Mouse (Mus musculus): ENCODE measurements around the gene Fcrl6.

Gene Fcrl6

DNA sequence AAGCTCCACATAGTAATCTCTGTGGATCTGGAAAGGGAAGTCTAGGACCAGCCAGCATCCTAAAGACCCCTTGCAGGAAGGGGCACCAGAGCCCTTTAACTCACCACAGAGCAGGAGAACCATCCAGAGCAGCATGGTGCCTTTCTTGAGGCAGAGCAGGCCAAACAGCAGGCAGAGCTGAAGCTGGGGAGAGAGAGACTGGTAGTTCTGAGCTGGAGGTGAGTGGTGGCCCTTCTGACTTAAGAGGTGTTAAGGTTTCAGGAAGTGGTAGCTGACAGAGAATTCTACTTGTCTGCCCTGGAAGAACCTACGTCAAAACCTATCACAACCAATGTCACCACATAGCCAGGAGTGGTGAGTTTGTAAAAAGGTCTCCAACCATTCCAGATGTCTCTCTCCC lies at the start of gene Fcrl6:
Gene Fcrl6, minus strand, starts transcription at position 226 of the 400 bp plus-strand sequence.
- DNase-seq: no peak

- DNase-seq: no peak
Observed at GRCm38 (mm10) chr1:172651288-172651987, 49.1 kb upstream of the Fcrl6 start.

DNA sequence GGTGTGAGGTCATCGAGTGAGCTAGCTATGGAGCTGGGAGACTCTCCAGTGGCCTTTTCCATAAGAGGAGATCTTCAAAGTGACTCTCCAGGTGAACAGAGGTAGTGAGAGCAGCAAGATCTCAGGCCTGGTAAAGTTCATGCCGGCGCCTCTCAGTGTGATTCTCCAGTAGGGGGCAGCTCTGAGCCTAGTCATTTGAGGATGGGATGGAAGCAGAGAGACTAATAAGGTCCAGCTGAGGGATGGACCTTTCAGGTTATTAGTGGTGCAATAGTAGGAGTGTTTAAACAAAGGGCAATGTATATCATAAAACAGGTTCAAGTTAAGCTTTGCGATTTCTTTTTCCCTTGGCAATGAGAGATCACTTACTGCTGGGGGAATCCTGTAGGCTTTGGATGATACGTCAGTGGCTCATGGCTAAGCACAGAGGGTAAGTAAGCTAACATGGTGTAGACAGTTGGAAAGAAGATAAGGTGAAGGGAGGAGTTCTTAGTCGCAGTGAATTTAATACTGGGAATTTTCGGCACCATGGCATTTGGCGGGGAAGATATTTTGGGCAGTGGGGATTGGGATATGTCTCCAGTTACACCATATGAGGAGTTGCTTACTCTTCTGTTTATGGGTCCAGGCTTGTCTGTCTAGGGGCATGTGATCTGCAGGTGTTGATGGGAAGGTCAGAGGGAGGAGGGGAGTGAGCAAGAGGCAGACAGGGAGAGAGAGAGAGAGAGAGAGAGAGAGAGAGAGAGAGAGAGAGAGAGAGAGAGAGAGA lies 48.4 kb upstream of the Fcrl6 start:
- DNase-seq: no peak

DNA sequence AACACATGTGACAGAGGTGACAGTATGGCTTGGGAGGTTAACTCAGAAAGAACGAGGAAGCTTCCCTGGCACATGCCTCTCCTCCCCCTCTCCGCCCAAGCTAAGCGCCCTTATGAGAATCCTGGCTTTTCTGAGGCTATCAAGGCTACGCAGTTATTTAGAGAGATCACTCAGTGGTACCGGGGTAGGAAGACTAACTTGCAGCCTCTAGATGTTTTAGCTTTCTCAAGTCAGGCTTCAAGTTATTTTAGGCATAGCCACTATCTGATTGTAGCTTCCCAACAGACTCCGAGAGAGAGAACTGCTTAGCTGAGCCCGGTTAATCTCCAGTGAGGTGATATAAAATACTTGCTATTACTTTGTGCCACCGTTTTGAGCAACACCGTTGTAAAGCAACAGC lies 47.0 kb upstream of the Fcrl6 start:
- DNase-seq: no peak

- no peak for DNase-seq
Observed at GRCm38 (mm10) chr1:172647236-172647635, 44.9 kb upstream of the Fcrl6 start.

GRCm38 (mm10) chr1:172638781-172639180 lies 36.4 kb upstream of the Fcrl6 start:
- no peak for DNase-seq

DNA sequence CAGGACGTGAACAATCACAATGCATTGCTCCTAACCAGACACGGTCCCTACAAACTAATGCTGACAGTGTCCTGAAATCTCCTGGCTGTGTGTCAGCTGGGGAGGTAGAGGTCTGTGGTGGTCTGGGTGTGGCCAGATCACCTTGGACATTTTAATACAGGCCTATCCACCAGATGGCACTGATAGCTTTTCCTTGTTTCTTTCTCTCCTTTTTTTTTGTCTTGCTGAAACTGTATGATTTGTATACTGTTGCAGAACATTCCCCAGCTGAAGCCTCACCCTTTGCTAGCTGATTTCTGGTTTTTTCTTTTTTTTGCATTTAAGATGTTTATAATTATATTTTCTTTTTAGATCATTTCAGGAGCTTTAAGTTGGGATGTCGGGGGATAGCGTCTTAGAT lies 35.5 kb upstream of the Fcrl6 start:
- DNase-seq: no peak

DNA sequence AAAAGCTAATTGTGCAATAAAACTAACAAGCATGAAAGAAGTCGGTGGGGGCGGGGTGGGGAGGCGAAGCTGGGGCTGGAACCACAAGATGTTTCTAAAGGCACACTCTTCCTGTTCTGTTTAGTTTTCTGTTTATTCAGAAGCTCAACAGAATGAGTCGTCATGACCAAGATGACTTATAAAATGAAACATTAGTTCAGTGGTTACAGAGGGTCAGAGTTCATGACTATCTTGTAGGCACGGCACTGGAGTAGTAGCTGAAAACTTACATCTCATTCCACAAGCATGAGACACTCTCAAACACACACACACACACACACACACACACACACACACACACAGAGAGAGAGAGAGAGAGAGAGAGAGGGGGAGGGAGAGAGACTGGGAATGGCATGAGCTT lies 33.9 kb upstream of the Fcrl6 start:
- no peak for DNase-seq

GRCm38 (mm10) chr1:172635258-172635657 lies 32.9 kb upstream of the Fcrl6 start:
- no peak for DNase-seq

DNA sequence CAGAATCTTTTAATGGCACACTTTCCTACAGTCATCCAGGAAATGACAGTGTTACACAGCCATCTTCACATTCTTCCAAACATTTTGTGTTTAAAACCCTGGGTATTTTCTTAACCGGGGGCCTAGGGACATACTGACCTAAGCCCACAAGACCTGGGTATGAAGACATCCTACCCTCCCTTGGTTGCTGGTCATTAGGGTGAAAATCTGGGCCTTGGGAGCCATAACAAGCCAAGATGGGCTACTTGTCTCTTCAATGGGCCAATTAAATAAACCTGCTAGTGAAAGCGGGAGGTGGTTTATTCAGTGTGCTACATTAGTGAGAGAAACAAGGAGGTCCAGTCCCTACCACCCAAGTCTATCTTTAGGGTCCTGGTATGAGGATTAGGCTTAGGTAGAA lies 31.8 kb upstream of the Fcrl6 start:
- no peak for DNase-seq

DNA sequence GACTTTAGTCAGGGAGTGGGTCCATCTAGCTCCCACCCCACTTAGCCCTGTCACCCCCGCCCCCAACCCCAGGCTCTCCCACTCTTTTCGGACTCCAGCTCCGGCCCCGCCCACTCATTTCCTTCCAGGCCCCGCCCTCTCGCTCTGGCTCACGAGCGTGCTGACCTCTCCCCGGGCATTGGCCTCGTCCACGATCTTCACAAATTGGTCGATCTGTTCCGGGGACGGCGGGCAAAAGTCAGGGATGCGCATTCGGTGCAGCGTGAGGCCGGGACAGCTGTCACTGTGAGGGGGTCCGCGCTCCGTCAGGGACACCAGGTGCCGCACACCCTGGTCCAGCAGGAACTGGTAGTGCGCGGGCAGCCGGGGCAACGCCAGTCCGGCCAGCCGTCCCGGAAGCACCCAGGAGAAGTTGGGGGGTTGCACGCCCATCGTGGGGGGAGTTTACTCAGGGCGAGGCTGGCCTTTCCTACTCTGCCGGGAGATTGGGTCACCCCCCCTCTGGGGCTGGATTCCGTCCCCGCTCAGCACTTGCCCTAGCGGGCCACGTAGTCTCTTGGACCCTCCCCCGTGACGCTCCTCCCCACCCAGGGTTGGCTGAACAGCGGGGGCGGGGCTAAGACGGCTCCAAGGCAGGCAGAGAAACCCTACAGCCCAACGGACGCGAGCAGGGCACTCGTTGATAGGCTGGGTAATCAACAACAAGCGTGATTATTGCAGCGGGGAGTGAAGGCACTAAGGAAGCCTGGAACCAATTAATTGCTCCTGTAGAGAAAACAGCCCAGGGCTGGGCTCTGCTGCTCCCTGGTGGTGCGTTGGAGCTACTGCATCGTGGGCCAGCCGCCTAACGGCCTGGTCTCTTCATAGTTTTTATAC lies 30.3 kb upstream of the Fcrl6 start, which contains the start of gene Dusp23:
Gene Dusp23, minus strand, starts transcription at position 512 of the 876 bp plus-strand sequence.
- peak; percentile 98 for DNase-seq

GRCm38 (mm10) chr1:172631721-172632120 lies 29.4 kb upstream of the Fcrl6 start:
- DNase-seq: no peak

DNA sequence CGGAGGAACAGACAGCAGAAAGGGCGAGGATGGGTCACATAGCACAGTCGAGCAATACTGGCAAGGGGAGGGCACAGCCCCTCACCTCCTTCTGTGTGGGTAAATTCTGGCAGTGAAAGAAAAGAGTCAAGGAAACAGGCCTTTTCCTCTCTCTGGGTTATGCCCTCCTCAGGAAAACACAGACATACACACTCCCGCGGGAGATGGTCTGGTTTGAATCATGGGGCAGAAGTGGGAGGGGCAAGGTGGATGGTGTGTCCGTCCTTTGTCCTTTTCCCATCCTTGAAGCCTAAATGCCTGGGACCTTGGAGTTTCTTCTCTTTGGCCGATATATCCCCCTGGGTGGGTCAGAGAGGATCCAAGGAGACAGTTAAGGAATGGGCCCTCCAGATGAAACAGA lies 27.5 kb upstream of the Fcrl6 start:
- DNase-seq: no peak

GRCm38 (mm10) chr1:172626306-172626705 lies 24.0 kb upstream of the Fcrl6 start:
- DNase-seq: no peak

DNA sequence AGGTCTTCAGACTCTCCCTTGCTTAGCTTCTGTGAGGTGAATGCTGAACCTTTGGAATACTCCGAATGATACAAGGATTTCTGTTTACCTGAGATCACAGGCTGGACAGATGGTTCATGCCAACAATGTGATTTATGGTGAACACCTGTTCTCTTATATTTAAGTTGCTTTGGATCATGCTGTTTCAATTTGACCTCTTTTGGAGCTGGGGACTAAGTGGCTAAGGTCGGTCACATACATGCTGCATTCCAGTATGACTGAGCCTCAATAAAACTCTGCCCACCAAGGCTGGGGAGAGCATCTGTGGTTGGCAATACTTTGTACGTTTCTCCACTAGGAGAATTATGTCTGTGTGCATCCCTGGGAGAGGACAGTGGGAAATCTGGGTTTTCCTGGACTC lies 21.7 kb upstream of the Fcrl6 start:
- no peak for DNase-seq

DNA sequence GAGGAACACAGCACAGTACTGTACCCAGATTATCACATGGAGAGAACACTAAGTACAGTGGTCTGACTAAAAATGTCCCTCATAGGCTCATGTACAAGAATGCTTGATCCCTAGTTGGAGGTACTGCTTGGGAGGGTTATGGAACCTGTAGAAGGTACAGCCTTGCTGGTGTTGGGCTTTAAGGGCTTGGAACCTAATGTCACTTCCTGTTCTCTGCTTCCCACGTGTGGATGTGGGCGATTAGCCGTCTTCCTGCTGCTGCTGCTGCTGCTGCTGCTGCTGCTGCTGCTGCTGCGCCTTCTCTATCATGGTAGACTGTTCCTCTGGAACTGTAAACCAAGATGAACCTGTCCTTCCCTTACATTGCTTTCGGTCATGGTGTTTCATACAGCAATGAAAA lies 21.2 kb upstream of the Fcrl6 start:
- DNase-seq: no peak

DNA sequence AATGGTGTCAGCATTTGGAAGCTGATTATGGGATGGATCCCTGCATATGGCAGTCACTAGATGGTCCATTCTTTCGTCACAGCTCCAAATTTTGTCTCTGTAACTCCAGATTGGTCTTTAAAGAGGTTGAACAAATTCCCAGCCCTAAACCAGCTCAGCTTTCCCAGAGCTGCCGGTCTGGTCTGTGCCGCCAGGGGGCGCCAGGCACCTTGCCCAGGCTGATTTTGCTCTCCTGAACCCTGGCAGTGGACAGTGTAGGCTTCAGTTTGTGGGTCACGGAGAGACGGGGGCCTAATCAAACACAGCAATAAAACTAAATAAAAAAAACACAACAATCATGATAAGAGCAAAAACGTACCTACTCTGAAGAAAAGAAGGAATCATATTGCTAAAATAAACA lies 16.9 kb upstream of the Fcrl6 start:
- DNase-seq: peak; percentile 78

- DNase-seq: no peak
Observed at GRCm38 (mm10) chr1:172618141-172618540, 15.8 kb upstream of the Fcrl6 start.

GRCm38 (mm10) chr1:172617365-172618076 lies 15.2 kb upstream of the Fcrl6 start:
- DNase-seq: no peak

GRCm38 (mm10) chr1:172616537-172617300 lies 14.4 kb upstream of the Fcrl6 start:
- DNase-seq: no peak

DNA sequence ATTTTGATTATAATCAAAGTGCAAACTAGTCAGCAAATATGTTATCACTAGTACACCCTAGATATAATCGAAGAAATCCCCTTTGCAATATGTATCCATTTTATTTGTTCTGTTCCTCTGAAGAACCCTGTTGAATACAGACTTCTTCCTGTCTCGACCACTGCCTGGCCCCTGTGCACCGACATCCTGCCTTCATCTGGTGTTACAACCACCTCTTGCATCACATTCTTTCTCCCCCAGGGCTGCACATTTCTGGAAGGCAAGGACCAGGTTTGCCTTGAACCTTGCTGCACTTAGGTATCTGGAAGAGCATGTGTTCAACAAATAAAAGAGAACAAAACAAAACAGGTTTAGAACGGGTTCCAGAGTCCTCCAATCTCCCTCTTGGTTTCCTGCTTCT lies 13.1 kb upstream of the Fcrl6 start:
- no peak for DNase-seq

DNA sequence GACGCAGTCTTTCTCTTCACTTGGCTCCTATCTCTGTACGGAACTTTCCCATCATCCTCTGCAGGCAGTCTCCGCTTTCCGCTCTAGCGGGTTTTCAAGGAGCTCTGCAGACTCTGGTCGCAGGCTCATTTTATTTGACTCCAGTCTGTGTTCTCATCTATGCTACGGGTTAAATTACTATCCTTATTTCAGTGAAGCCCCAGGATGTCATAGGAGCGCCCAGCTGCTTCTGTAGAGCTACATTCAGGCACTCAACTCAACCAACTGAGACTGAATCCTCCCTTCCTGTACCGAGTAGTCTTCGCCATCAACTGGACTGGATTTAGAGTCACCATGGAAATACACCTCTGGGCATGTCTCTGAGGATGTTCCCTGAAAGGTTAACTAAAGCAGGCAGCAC lies 12.3 kb upstream of the Fcrl6 start:
- no peak for DNase-seq

Data from kidney, adult 9 months (tissue).